Mouse (Mus musculus): ENCODE data around the gene Pnrc2.

- TF ChIP-seq POLR2A (IDR thresholded peaks at IDR 0.05; ENCODE audit: control insufficient read depth, extremely low read depth, insufficient read depth, low read length, poor library complexity) = no peak
- no peak for TF ChIP-seq CTCF (IDR thresholded peaks at IDR 0.05; ENCODE audit: borderline replicate concordance, control insufficient read depth, extremely low read depth, insufficient read depth, low read length, poor library complexity)
Observed at GRCm38 (mm10) chr4:135919280-135919639, 45.6 kb upstream of the Pnrc2 start.
